Mouse (Mus musculus) heart, adult 9 months (tissue): ENCODE results near the gene Amigo2.

Source experiments
- DNase-seq, 2 experiments: peaks; one replicate each; pipeline ENCODE4 v3.0.0; 2022; ENCODE audit warnings: low spot score in 2 of 2

Gene Amigo2

DNA sequence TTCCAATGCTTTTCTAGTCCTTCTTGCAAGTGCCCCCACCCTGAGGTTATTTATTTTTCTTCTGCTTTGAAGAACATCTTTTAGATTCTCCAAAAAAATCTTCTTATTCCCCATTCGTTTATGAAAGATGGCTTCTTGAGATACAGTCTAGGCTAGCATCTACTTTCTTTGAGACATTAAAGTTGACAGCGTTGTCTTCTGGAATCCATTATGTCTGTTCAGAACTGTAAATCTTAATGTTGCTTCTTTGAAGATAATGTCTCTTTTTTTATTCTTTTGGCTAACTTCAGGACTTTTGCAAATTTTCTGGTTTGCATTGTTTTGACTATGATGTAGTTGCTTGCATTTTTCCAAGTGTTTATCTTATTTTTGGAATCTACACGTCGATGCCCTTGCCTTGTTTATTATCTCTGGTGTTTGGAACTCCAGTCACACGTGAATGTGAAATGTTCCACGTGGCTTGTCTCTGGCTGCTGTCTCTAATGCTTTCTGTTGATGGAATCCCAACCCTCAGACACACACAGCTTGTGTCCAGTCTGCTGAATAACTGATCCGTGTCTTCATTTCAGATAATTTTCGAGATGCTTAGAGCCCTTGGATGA lies 20.1 kb upstream of the Amigo2 start:
- no peak for DNase-seq

- no peak for DNase-seq
Measured at GRCm38 (mm10) chr15:97266236-97266845, 19.3 kb upstream of the Amigo2 start.

GRCm38 (mm10) chr15:97262251-97262650 lies 15.2 kb upstream of the Amigo2 start:
- no peak for DNase-seq

DNA sequence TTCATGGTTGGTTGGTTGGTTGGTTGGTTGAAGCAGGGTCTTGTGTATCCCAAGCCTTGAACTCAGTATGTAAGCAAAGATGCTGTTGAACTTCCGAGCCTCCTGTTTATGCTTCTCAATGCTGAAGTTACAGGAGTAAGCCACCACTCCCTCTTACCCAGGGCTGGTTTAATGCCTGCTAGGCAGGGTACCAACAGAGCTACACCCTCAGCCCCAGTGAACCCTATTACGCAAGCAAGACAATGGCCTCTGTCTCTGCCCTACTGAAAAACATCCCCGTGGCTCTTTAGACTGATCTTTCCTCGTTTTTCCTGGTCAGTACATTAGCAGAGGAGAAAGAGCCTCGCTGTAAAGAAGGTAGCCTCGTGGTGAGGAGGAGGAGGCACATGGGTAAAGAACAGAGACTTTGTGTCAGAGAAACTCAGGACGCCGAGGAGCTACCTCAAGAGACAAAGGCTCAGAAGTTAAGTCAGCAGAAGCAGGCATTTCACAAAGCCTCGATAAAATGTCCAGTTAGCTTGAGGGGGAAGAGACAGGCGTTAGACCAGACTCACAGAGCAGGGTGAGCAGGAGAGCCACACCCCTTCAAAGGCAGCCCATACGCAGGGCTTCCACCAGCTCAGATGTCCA lies 13.0 kb upstream of the Amigo2 start:
- no peak for DNase-seq

DNA sequence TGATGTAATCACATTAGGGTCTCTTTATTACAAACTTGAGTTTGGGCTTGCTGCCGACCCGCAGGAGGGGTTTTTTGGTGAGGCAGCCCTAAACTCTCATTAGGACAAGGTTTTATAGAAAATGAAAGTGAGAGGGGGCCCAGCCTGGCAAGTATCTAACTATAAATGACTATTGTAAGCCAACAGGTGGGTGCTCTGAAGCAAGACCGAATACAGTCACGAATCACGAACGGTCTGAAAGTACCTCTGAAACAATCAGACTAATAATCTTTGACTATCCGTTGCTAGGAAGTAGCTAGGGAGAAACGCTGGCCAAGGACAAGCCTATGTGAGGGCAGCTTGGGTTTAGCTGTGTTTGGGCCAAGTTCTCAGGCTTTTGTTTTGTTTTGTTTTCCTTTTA lies 12.2 kb upstream of the Amigo2 start:
- no peak for DNase-seq

DNA sequence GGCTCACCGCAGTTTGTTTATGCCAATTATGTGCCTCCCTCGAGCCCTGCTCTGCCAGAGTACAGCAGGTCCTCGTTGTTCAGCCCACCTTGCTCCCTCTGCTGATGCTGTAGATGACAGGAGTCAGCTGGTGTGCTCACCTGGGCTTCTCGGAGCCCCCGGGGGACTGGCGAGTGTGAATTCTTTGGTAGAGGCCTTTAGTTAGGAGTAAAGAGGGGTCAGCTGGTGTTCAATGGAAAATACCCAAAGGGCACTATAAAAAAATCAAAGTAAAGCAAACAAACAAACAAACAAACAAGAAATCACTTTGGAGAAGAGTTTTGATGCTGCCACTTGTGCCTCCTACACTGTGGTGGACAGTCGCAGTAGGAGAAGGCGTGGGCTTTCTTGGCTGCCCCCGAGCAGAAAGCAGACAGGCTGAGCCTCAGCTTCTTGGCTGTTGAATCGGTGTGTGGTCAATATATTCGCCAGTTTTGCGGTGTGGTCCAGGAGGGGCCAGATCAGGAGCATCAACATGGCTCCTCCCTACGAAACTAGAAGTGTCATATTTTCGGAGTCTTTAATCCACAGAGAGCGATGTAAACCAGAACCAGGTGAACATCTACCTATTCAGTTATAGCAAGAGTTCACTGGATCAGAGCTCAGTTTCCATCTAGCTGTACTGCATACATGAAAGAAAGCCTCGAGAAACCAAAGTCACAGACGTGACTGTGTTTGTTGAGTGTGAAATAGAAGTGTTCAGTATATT lies 11.6 kb upstream of the Amigo2 start:
- DNase-seq, result no peak

DNA sequence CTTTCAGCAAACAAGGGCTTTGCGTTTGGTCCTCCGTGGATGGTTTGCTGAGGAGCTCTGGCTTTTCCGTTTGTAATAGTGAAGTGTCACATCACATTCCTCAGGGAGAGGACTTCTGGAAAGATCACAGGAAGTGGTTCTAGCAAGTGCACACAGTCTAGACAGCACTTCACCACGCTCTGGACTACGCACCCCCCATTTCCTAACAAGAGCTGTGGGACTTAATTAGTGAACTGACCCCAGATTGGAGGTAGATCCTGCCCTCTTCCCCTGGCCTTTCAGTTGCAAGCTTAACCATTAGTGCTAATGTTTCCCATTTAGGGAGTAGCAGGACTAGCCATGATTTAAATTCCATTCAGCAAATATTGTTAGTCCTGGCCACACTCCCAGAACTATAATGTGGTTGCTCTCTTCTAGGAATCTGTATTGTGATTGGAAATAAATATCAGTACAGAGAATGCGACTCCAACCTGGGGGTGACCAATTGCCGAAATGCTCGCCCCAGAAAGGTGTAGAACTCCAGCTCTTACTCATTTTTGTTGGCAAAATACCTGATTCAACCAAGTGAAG lies 10.2 kb upstream of the Amigo2 start:
- no peak for DNase-seq

- DNase-seq, result no peak
Measured at GRCm38 (mm10) chr15:97256411-97256810, 9.3 kb upstream of the Amigo2 start.

- DNase-seq, result no peak
Measured at GRCm38 (mm10) chr15:97255800-97256199, 8.7 kb upstream of the Amigo2 start.

DNA sequence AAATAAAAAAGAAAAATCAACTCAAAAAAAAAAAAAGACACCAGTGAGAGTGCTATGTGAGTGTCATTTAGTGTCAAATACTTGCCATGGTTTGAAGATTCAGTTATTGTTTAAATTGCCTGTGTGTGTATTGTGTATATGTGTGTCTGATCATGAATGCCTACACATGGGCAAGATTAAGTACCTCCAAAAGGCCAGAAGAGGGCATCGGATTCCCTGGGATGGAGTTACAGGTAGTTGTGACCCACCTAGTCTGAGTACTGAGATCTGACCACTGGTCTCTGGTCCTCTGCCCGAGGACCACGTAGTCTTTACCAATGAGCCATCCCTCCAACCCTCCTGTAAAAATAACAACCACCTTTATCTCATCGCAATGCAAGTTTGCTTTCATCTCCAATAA lies 7.3 kb upstream of the Amigo2 start:
- no peak for DNase-seq

GRCm38 (mm10) chr15:97252493-97253034 lies 5.5 kb upstream of the Amigo2 start:
- no peak for DNase-seq

DNA sequence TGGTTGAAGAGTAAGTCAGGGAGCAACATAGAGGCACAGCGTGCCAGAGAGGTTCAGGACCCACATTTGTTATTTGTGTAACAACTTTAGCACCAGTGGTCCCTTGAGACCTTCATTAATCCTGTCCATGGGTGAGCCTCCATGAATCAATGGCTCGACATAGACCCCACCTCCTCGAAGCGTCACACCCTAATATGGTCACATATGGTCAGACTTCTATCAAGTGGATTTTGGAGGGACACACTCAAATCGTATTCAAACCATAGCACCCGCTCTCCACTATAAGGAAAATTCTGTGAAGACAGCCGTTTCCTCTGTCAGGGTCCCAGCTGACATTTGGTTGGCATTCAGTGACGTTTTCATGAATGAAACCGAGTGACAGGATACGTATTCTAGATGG lies 2.2 kb upstream of the Amigo2 start:
- no peak for DNase-seq

DNA sequence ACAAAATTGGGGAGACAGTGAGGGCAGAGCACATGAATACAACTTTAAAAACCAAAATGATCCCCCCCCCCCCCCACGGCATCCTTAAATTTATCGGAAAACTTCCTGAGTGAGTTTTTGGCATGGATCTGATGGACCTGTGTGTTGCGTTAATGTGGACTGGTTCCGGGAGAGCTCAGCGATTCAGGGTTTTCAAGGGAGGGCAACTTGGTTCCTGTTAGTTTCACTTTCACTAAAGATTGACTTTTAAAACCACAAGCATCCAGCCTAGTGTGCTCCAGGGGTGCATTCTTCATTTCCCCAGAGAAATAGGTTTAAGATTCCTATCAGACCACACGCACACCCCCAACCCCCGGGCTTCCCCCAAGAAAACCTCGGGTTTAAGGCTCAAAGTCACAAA lies 1.2 kb upstream of the Amigo2 start:
- peak; percentile 34 to 62 for DNase-seq

GRCm38 (mm10) chr15:97247791-97248161 lies 689 bp upstream of the Amigo2 start:
- DNase-seq, result peak; percentile 39 to 54

GRCm38 (mm10) chr15:97246256-97246655 lies 831 bp downstream of the Amigo2 start:
- no peak for DNase-seq

- DNase-seq, result no peak
Measured at GRCm38 (mm10) chr15:97245392-97245791, 1.7 kb downstream of the Amigo2 start.

GRCm38 (mm10) chr15:97236943-97237342 lies 10.1 kb downstream of the Amigo2 start:
- DNase-seq, result no peak

GRCm38 (mm10) chr15:97235183-97235582 lies 11.9 kb downstream of the Amigo2 start:
- DNase-seq, result peak in 1 of 2 experiments; percentile 53

DNA sequence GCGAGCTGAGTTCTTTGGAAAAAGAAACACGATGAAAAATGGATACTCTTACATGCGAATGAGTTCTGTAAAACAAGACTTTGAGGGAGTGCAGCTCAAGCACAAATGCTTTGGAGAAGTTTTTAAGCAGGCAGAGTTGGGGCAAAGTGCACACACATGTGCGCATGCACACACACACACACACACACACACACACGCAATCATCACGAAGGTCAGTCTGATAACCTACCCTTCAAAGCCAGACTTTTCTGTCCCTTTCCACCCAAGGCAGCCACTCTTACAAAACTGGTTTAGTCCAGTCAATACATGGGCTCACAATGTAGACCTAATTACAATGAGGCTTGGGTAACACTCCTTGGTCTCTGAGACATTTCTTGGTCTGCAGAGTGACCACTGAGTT lies 13.0 kb downstream of the Amigo2 start:
- no peak for DNase-seq

GRCm38 (mm10) chr15:97229494-97230077 lies 17.5 kb downstream of the Amigo2 start:
- no peak for DNase-seq

- DNase-seq, result no peak
Measured at GRCm38 (mm10) chr15:97224003-97224402, 23.1 kb downstream of the Amigo2 start.

DNA sequence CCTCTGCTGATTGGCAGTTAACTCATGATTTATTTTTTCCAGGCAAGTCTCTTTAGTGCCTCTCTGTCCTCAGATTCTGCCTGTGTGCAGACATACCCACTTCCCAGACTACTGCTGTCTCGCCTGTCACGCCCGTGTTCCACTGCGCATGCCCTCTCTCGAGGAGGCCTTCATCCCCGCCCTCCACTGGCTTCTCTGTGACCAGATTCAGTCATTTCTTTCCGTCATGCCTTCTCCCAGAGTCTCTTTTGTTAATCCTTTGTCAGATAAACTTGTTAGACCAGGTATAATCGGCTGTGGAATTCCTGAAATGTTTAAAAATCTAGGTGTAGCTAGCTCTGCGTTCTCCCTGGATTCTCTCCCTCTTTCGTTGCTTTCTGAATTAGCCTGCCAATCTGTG lies 23.7 kb downstream of the Amigo2 start:
- no peak for DNase-seq
